12 mouse cellular contexts compared by ENCODE assay signal in genomic region chr8:94594211-94594610, GRCm38 (mm10). TPM values are rescaled to one million over a fixed set of nuclear protein-coding genes. Genes with fewer than 3 reads are reported as not detected.
DNase-seq lines count a peak whose midpoint lies in the region; ATAC-seq and TF ChIP-seq lines count a peak whose summit lies in the region.
"Had no signal": no experiment of that assay in that cellular context is flagged by ENCODE, and none has a peak within 500 bp of the region (broad histone marks: within the 10 kb centered on the region; RNA-seq: fewer than 3 reads in every experiment).

No protein-coding gene starts in this region.

- H3K4me1 ChIP-seq in forebrain, postnatal 0 days (ENCODE audit: insufficient read depth) = no peaks in the 10 kb centered on the region
- H3K4me1 ChIP-seq in forebrain, embryonic 10.5 days = no peaks in the 10 kb centered on the region
- H3K4me1 ChIP-seq in liver, embryonic 16.5 days (ENCODE audit: control insufficient read depth, low read depth, low read length) = no peaks in the 10 kb centered on the region; the same call in 1 of the 2 replicates
- H3K4me1 ChIP-seq: embryonic facial prominence, embryonic 15.5 days had no signal

- ATAC-seq in forebrain, postnatal 0 days = no peak
- ATAC-seq in liver, embryonic 16.5 days (ENCODE audit: low read depth) = 0 out of 2 replicates have a peak, but pooled peaks have one; percentile 19

- H3K36me3 ChIP-seq in forebrain, postnatal 0 days (ENCODE audit: insufficient read depth) = no peaks in the 10 kb centered on the region
- peaks cover 16% of the 10 kb centered on the region for H3K36me3 ChIP-seq in forebrain, embryonic 10.5 days (replicated peaks)
- H3K36me3 ChIP-seq in liver, embryonic 16.5 days (ENCODE audit: control insufficient read depth, insufficient read depth) = no peaks in the 10 kb centered on the region; the same call in 1 of the 2 replicates

- no peaks in the 10 kb centered on the region for H3K27me3 ChIP-seq in forebrain, postnatal 0 days (ENCODE audit: insufficient read depth, low read length)
- no peaks in the 10 kb centered on the region for H3K27me3 ChIP-seq in forebrain, embryonic 10.5 days (ENCODE audit: poor library complexity, severe bottlenecking)
- H3K27me3 ChIP-seq in liver, embryonic 16.5 days (ENCODE audit: control insufficient read depth, insufficient read depth, low read depth, low read length) = no peaks in the 10 kb centered on the region
- H3K27me3 ChIP-seq: embryonic facial prominence, embryonic 15.5 days; kidney, embryonic 15.5 days had no signal

- no peak overlapping the region for H3K9ac ChIP-seq in forebrain, postnatal 0 days
- no peak overlapping the region for H3K9ac ChIP-seq in liver, embryonic 16.5 days (ENCODE audit: low read depth, low read length)
- H3K9ac ChIP-seq: embryonic facial prominence, embryonic 15.5 days; kidney, embryonic 15.5 days had no signal

- peak; percentile 33; the same call in 1 of the 2 replicates for TF ChIP-seq CTCF in forebrain, postnatal 0 days (IDR thresholded peaks at IDR 0.05; ENCODE audit: low read depth)

- 73% methylated on average over 1 of the region's 1 CpGs for WGBS in forebrain, postnatal 0 days
- WGBS in forebrain, embryonic 10.5 days = 85% methylated on average over 1 of the region's 1 CpGs
- 43% methylated on average over 1 of the region's 1 CpGs for WGBS in liver, embryonic 16.5 days (ENCODE audit: insufficient replicate concordance)

- DNase-seq in forebrain, postnatal 0 days = no peak
- no peak for DNase-seq in forebrain, embryonic 10.5 days (ENCODE audit: extremely low spot score, low spot score)
- DNase-seq in liver (no peak), adipocyte (ENCODE audit: low spot score) (peak; percentile 54)
- DNase-seq in naive thymus-derived CD4-positive, alpha-beta T cell, adult 2 months (ENCODE audit: low read depth) = peak; percentile 52
- no peak for DNase-seq in frontal cortex, postnatal 10 days (ENCODE audit: low spot score in 2 of 2)
- DNase-seq in adrenal gland, adult 2 months = no peak
- DNase-seq: cerebellum, adult 11 months; lung, postnatal 14 days had no signal

- H3K9me3 ChIP-seq in forebrain, postnatal 0 days (ENCODE audit: low read length) = no peaks in the 10 kb centered on the region
- H3K9me3 ChIP-seq in forebrain, embryonic 10.5 days = no peaks in the 10 kb centered on the region
- no peaks in the 10 kb centered on the region for H3K9me3 ChIP-seq in liver, embryonic 16.5 days (replicated peaks; ENCODE audit: control insufficient read depth, low read length)
- H3K9me3 ChIP-seq: embryonic facial prominence, embryonic 15.5 days; kidney, embryonic 15.5 days had no signal

- H3K4me3 ChIP-seq in forebrain, postnatal 0 days (ENCODE audit: low read depth, low read length) = no peak overlapping the region
- no peak overlapping the region for H3K4me3 ChIP-seq in forebrain, embryonic 10.5 days
- no peak overlapping the region for H3K4me3 ChIP-seq in liver, embryonic 16.5 days (ENCODE audit: low read depth, low read length)
- H3K4me3 ChIP-seq: embryonic facial prominence, embryonic 15.5 days; kidney, embryonic 15.5 days had no signal

- no peak overlapping the region for H3K4me2 ChIP-seq in forebrain, postnatal 0 days (ENCODE audit: low read depth)
- H3K4me2 ChIP-seq in liver, embryonic 16.5 days (ENCODE audit: low read depth, low read length) = no peak overlapping the region
- H3K4me2 ChIP-seq: embryonic facial prominence, embryonic 15.5 days; kidney, embryonic 15.5 days had no signal

- no peak overlapping the region for H3K27ac ChIP-seq in forebrain, postnatal 0 days (ENCODE audit: low read depth, low read length)
- no peak overlapping the region for H3K27ac ChIP-seq in forebrain, embryonic 10.5 days
- H3K27ac ChIP-seq in liver, embryonic 16.5 days (ENCODE audit: low read length) = no peak overlapping the region
- H3K27ac ChIP-seq: embryonic facial prominence, embryonic 15.5 days; kidney, embryonic 15.5 days had no signal

RNA-seq across cellular contexts. Expression of gene Rspry1, which starts 7.5 kb away (rescaled TPM):
- 53.5 and 55.8 TPM in 2 replicates for total RNA-seq in forebrain, postnatal 0 days (2014; rRNA removed)
- 26.2 and 32.0 TPM in 2 replicates for polyA plus RNA-seq in forebrain, postnatal 0 days (2015; fragmentation: Nextera tagmentation; extraction: Ambion mirVana)
- polyA plus RNA-seq in forebrain, embryonic 10.5 days (2016; fragmentation: Nextera tagmentation; extraction: Ambion mirVana) = 48.3 and 48.9 TPM in 2 replicates
- 14.4 TPM in 2 replicates for polyA plus RNA-seq in liver, embryonic 16.5 days (2015; fragmentation: Nextera tagmentation; extraction: Ambion mirVana)
- total RNA-seq in adrenal gland, adult 2 months (2021) = 10 to 100 TPM; 18.6 to 25.3 TPM
- polyA plus RNA-seq in adrenal gland, adult 2 months (2012; rRNA removed) = 3.7 and 4.0 TPM in 2 replicates

RNA-seq across cellular contexts. Expression of gene Fam192a, which starts 7.6 kb away (rescaled TPM):
- 44.5 and 51.4 TPM in 2 replicates for total RNA-seq in forebrain, postnatal 0 days (2014; rRNA removed)
- polyA plus RNA-seq in forebrain, postnatal 0 days (2015; fragmentation: Nextera tagmentation; extraction: Ambion mirVana) = 71.5 and 79.9 TPM in 2 replicates
- polyA plus RNA-seq in forebrain, embryonic 10.5 days (2016; fragmentation: Nextera tagmentation; extraction: Ambion mirVana) = 90.1 and 90.5 TPM in 2 replicates
- 24.6 and 26.2 TPM in 2 replicates for polyA plus RNA-seq in liver, embryonic 16.5 days (2015; fragmentation: Nextera tagmentation; extraction: Ambion mirVana)
- 10 to 100 TPM; 37.2 to 48.4 TPM for total RNA-seq in adrenal gland, adult 2 months (2021)
- 20.5 and 31.9 TPM in 2 replicates for polyA plus RNA-seq in adrenal gland, adult 2 months (2012; rRNA removed)

Comparison
In these comparisons a context has a peak if more than half of its experiments do, and no peak if none do; other contexts are left out.
1. DNase-seq: peak in adipocyte (single experiment) and naive thymus-derived CD4-positive, alpha-beta T cell, adult 2 months (single experiment); none in forebrain, postnatal 0 days (single experiment), forebrain, embryonic 10.5 days (single experiment), liver (single experiment), frontal cortex, postnatal 10 days (0 of 2) and adrenal gland, adult 2 months (single experiment).